15 mouse cellular contexts compared by ENCODE assay signal in the genomic region with DNA sequence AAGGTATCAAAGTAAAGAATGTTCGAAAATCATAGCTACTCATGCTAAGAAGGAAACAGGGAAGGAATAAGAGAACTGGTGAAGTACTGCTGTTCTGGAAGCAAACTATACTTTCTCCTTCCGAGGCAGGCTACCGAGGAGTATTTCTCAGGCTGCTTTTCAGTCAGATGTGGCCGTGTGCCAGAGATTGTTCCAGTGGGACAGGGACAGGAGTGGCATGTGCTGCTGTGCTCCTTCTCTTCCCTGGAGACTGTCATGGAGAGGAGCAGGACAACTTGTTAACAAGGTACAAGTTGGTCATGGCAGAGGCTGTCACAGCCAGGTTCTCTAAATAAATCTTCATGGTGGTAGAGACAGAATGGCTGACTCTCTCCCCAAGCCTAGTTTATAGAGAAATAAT.
DNase-seq lines count a peak whose midpoint lies in the region.
"Had no signal": no experiment of that assay in that cellular context is flagged by ENCODE, and none has a peak within 500 bp of the region (broad histone marks: within the 10 kb centered on the region; RNA-seq: fewer than 3 reads in every experiment).

No protein-coding gene starts in this region.

- peak; percentile 8 to 22 for DNase-seq in adrenal gland, postnatal 36 days
- DNase-seq in adrenal gland, postnatal 4 days (ENCODE audit: low spot score in 2 of 2) = no peak
- DNase-seq in heart, postnatal 4 days = peak; percentile 6
- DNase-seq in heart, adult 9 months (ENCODE audit: low spot score in 2 of 2) = no peak
- peak; percentile 8 for DNase-seq in kidney, postnatal 14 days
- no peak for DNase-seq in kidney, adult 18-20 months
- DNase-seq in MN1 (ENCODE audit: low spot score) = peak; percentile 32
- no peak for DNase-seq in layer of hippocampus, adult 9-10 months (ENCODE audit: low spot score)
- DNase-seq: cerebellum, adult 8-10 months; layer of hippocampus, postnatal 36 days; lung, adult 2 months; lung, postnatal 36 days; retina, postnatal 1 day; right cerebral cortex, postnatal 25 days; spleen, adult 18-20 months had no signal

Comparison
In these comparisons a context has a peak if more than half of its experiments do, and no peak if none do; other contexts are left out.
1. DNase-seq: peak in adrenal gland, postnatal 36 days (2 of 2), heart, postnatal 4 days (single experiment), kidney, postnatal 14 days (single experiment) and MN1 (single experiment); none in adrenal gland, postnatal 4 days (0 of 2), heart, adult 9 months (0 of 2), kidney, adult 18-20 months (single experiment) and layer of hippocampus, adult 9-10 months (single experiment).